Mouse (Mus musculus) neural tube, embryonic 15.5 days (tissue): Measurements from ENCODE around the gene Tbx19. TPM values are rescaled to one million over a fixed set of nuclear protein-coding genes. Genes with fewer than 3 reads are reported as not detected.
A peak's percentile ranks its signal among the peaks of the same experiment; 100 is the strongest.

ENCODE experiments used
- ATAC-seq: fragments of 200-750 bp; cut with Nextera tagmentation; 2 replicates; pipeline ENCODE4 v1.8.0; 2017; ENCODE audit warnings: mild to moderate bottlenecking, moderate TSS enrichment, moderate library complexity; ENCODE audit not compliant: low FRiP score
- H3K27ac ChIP-seq: fragments of 300-500 bp; sonication (generic); replicated peaks from 2 replicates; pipeline ENCODE4 v1.5.1; 2015; ENCODE audit warnings: mild to moderate bottlenecking, inconsistent platforms
- H3K27me3 ChIP-seq: fragments of 300-500 bp; sonication (generic); replicated peaks from 2 replicates; pipeline ENCODE4 v1.6.1; 2015; ENCODE audit warnings: inconsistent platforms
- H3K36me3 ChIP-seq: fragments of 300-500 bp; sonication (generic); 2 replicates; pipeline ENCODE4 v1.6.1; 2015; ENCODE audit warnings: inconsistent platforms
- H3K4me1 ChIP-seq: fragments of 300-500 bp; sonication (generic); 2 replicates; pipeline ENCODE4 v1.6.1; 2015; ENCODE audit warnings: inconsistent platforms
- H3K4me2 ChIP-seq: fragments of 300-500 bp; sonication (generic); 2 replicates; pipeline ENCODE4 v1.6.1; 2015; ENCODE audit warnings: inconsistent platforms, mild to moderate bottlenecking, moderate library complexity
- H3K4me3 ChIP-seq: fragments of 300-500 bp; sonication (generic); replicated peaks from 2 replicates; pipeline ENCODE4 v1.5.1; 2015; ENCODE audit warnings: mild to moderate bottlenecking, inconsistent platforms
- H3K9ac ChIP-seq: fragments of 300-500 bp; sonication (generic); replicated peaks from 2 replicates; pipeline ENCODE4 v1.6.1; 2015; ENCODE audit warnings: mild to moderate bottlenecking, inconsistent platforms
- H3K9me3 ChIP-seq: fragments of 300-500 bp; sonication (generic); replicated peaks from 2 replicates; pipeline ENCODE4 v1.6.1; 2016; ENCODE audit warnings: inconsistent platforms
- WGBS: fragments of 180-500 bp; shearing (Covaris S2); methylation state at CpG from one replicate; pipeline ENCODE4 v1.1.7; 2015; ENCODE audit warnings: mixed read lengths; 5-methylcytosine and 5-hydroxymethylcytosine counted together
- polyA plus RNA-seq: library from polyadenylated mRNA; unstranded; fragments of >200 nt; fragmentation: Nextera tagmentation; extraction: Ambion mirVana; gene quantifications from 2 replicates; pipeline ENCODE4 v1.2.1, GENCODE M21; 2015

Gene Tbx19
- polyA plus RNA-seq, 1 experiment from 2014 or later = not detected

DNA sequence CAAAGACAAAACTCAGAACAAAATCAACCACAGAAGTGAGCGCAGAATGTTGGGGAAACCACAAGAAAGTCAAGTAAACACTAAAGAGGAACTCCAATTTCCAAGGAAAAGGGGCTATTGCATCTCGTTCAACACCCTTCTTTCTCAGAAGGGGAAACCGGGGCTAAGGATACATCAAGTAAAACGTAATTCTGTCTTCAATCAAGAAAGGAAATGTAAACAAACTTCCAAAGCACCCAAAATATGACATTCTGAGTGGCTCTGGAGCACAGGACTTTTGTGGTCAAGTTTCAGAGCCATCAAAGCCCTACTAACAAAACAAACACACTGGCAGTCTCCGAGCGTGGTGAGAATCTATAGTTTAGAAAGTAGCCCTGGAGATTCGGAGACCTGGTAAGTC is 32.9 kb upstream of the Tbx19 start:
- H3K27me3 ChIP-seq = 0 out of 2 replicates have a peak, but pooled peaks cover 5% of the 10 kb centered on the region
- H3K9me3 ChIP-seq = no peaks in the 10 kb centered on the region
- H3K27ac ChIP-seq = peak overlapping the region; percentile 46; the same call in 1 of the 2 replicates
- 26% methylated on average over 7 of the region's 7 CpGs for WGBS
- peak overlapping the region; percentile 98 for H3K4me2 ChIP-seq
- peak overlapping the region; percentile 75 for H3K4me3 ChIP-seq
- no peak for ATAC-seq
- peak overlapping the region; percentile 56; the same call in 1 of the 2 replicates for H3K9ac ChIP-seq
- H3K36me3 ChIP-seq = no peaks in the 10 kb centered on the region
- peaks cover 15% of the 10 kb centered on the region for H3K4me1 ChIP-seq

DNA sequence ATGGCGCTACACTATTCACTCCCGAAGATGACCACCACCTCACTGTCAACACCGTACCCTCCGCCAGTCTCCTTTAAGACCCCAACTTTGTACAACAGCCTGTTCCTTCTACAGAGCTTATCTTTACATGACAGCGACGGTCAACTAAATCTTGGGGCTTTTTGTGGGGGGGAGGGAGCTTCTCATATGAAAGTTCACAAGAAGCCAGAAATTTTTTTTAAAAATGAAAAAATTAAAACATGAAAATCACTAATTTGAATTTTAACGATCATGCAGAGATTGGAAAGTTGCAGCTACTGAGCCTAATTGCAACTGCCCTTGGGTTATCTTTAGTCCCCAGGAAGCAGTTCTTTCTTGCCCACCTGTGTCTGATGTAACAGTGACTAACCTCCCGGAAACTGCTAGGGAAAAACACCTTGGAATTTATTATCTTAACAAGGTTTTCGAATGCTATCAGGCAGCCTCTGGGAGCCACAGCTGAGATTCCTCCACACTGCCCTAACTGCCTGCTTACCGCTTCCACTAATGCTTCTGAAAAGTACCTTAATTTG is 32.2 kb upstream of the Tbx19 start:
- Histone ChIP-seq H3K9me3 (no peaks in the 10 kb centered on the region), H3K4me2 (peak overlapping the region; percentile 98; the same call in 1 of the 2 replicates), H3K27me3 (0 out of 2 replicates have a peak, but pooled peaks cover 5% of the 10 kb centered on the region), H3K36me3 (no peaks in the 10 kb centered on the region), H3K27ac (no peak overlapping the region), H3K9ac (no peak overlapping the region), H3K4me1 (peaks cover 15% of the 10 kb centered on the region), H3K4me3 (0 out of 2 replicates have a peak overlapping the region, but pooled peaks have one; percentile 75)
- ATAC-seq = no peak
- WGBS = 82% methylated on average over 10 of the region's 10 CpGs

DNA sequence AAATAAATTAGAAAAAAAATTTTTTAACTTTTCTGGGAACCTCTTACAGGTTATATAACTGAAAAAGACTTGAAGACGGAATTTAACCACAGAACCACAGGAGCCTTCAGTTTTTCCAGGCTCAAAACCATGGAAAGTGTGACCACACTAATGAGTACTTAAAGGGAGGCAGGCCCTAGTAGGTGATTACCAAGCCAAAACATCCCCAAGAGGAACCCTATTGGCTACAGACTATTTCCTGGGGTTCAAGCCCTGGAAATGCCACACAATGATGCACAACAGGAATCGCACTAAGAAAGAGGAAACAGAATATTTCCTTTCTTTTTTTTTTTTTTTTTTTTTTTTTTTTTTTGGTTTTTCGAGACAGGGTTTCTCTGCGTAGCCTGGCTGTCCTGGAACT is 31.5 kb upstream of the Tbx19 start:
- 83% methylated on average over 4 of the region's 4 CpGs for WGBS
- Histone ChIP-seq H3K4me1 (peaks cover 20% of the 10 kb centered on the region), H3K9ac (no peak overlapping the region), H3K36me3 (no peaks in the 10 kb centered on the region), H3K4me2 (no peak overlapping the region), H3K9me3 (no peaks in the 10 kb centered on the region), H3K4me3 (no peak overlapping the region), H3K27ac (no peak overlapping the region), H3K27me3 (0 out of 2 replicates have a peak, but pooled peaks cover 5% of the 10 kb centered on the region)
- ATAC-seq = no peak

DNA sequence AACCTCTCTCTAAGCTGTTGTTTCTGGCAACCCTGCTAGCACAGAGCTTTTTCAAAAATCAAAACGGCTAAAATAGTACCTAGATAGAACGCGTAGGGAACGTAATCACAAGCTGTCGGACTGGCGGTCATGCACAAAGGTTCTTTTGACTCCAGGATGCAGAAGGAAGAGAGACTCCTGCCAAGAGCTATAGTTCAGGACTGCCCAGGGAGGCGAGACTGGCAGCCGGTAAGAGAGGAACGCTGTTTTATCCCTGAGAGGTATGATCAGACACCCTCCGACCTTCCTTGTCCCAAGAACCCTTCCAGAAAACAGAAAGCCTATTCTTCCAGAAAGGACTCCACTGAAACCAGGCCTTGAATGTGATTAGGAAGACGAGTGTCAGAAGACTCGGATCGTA is 31.0 kb upstream of the Tbx19 start:
- Histone ChIP-seq H3K4me1 (peaks cover 20% of the 10 kb centered on the region), H3K9me3 (no peaks in the 10 kb centered on the region), H3K27ac (no peak overlapping the region), H3K4me2 (no peak overlapping the region; the same call in 1 of the 2 replicates), H3K9ac (no peak overlapping the region), H3K36me3 (no peaks in the 10 kb centered on the region), H3K4me3 (no peak overlapping the region), H3K27me3 (0 out of 2 replicates have a peak, but pooled peaks cover 5% of the 10 kb centered on the region)
- no peak for ATAC-seq
- 65% methylated on average over 13 of the region's 13 CpGs for WGBS

DNA sequence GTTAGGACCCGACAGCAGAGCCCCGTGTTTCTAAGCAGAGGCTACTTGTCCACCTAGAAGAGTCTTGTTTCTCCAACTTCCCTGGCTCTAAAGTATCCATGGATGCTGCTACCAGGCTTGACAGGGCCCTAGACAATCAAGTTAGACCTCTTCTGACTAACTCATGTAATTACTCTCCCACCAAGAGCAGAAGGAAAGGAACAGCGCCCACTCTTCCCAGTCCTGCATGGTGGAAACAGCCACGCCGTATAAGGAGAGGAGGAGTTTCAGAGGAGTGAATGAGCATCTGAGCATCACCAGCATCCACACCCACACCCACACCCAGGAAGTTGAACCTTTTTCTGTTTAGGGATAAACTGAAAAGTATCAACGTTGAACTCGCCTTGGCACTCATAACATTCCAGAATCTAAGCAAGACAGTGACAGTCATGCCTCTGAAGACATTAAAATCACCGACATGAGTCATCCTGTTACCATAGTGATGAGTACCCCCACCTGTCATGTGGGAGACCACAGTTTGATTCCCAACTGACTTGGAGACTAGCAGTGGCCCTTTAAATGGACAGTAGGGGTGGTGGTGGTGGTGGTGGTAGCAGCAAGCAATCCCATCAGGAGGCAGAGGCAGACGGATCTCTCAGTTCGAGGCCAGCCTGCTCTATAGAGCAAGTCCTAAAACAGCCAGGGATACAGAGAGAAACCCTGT is 30.1 kb upstream of the Tbx19 start:
- no peak overlapping the region for H3K4me2 ChIP-seq
- no peak overlapping the region for H3K27ac ChIP-seq
- no peaks in the 10 kb centered on the region for H3K9me3 ChIP-seq
- H3K4me1 ChIP-seq = peaks cover 20% of the 10 kb centered on the region
- ATAC-seq = no peak
- no peaks in the 10 kb centered on the region for H3K36me3 ChIP-seq
- 0 out of 2 replicates have a peak, but pooled peaks cover 5% of the 10 kb centered on the region for H3K27me3 ChIP-seq
- no peak overlapping the region for H3K9ac ChIP-seq
- WGBS = 91% methylated on average over 10 of the region's 10 CpGs
- H3K4me3 ChIP-seq = no peak overlapping the region

DNA sequence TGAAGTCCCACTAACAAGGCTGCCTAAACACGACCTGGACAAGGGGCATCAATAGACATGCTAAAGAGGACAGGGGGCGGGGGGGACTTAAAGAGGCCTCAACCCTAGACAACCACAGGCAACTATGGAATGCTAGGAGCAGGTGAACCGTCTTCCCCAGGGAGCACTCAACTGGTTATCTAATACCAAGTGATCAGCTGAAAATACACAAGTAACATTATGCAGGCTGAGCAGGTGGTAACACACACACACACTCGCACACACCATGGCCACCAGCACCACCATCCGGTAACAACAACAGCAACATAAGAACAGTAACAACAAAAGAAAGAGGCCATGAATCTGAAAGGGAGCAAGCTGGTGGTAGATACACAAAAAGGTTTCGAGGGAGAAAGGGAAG is 29.5 kb upstream of the Tbx19 start:
- Histone ChIP-seq H3K27me3 (0 out of 2 replicates have a peak, but pooled peaks cover 5% of the 10 kb centered on the region), H3K4me2 (no peak overlapping the region), H3K4me1 (peaks cover 19% of the 10 kb centered on the region), H3K27ac (no peak overlapping the region), H3K9me3 (no peaks in the 10 kb centered on the region), H3K4me3 (no peak overlapping the region), H3K9ac (no peak overlapping the region), H3K36me3 (no peaks in the 10 kb centered on the region)
- no peak for ATAC-seq
- WGBS = 82% methylated on average over 6 of the region's 6 CpGs

DNA sequence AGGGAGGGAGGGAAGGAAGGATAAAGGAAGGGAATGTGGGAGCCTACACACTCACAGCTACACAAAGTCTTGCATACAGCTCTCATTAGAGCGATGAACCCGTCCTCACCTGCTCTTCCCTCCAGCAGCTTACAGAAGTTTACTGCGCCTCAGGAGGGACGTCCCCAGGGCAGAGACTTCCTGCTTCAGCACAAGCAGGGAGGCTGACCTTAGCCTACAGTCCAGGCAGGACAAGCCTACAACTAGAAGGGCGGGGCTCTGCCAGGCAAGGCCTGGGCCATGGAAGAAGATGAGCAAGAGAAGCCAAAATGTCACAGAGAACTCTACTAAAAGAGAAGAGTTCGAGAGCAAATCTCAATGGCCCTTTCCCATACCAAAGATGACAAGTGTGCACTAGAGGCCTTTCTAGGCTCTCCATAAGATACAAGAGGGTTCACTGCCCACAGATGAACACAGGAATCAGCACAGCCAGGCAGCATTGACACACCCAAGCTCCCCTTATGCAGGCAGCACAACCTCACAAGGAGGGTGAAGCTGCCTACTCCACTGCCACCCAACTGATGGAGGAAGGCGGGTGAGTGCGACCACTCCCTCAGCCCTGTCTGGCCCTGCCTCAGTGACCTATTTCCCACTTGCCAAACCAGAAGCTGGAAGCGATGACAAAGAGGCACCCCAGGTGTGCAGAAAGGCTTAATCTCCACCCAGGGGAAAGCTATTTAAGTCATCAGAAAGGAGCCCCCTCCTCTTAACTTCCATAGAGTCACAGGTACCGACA is 28.4 kb upstream of the Tbx19 start:
- Histone ChIP-seq H3K9me3 (no peaks in the 10 kb centered on the region), H3K36me3 (no peaks in the 10 kb centered on the region), H3K4me2 (no peak overlapping the region), H3K27ac (no peak overlapping the region), H3K9ac (no peak overlapping the region), H3K4me1 (peaks cover 12% of the 10 kb centered on the region; the same call in 1 of the 2 replicates), H3K27me3 (0 out of 2 replicates have a peak, but pooled peaks cover 3% of the 10 kb centered on the region), H3K4me3 (no peak overlapping the region)
- WGBS = 82% methylated on average over 10 of the region's 10 CpGs
- no peak for ATAC-seq

DNA sequence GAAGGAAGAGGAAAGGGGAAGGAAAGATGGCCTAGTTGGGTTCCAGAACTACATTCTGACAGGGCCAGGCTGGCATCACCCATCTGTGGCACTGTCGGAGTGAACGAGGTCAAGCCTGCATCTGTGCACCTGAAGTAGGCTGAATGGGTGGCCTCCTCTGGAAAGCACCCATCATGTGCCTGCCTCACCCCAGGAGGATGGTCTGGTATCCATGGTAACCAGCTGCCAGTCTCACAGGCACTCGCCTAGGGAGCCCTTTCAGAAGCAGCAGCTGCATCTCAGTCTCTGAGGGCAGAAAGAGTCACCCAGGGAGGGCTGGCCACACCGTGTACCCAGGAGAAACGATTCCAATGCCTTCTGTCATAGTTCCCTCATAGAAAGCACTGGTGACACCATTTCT is 26.8 kb upstream of the Tbx19 start:
- no peak overlapping the region for H3K9ac ChIP-seq
- no peaks in the 10 kb centered on the region for H3K27me3 ChIP-seq
- no peaks in the 10 kb centered on the region for H3K36me3 ChIP-seq
- 42% methylated on average over 5 of the region's 5 CpGs for WGBS
- H3K9me3 ChIP-seq = no peaks in the 10 kb centered on the region
- peaks cover 5% of the 10 kb centered on the region; the same call in 1 of the 2 replicates for H3K4me1 ChIP-seq
- no peak overlapping the region for H3K4me3 ChIP-seq
- no peak overlapping the region for H3K27ac ChIP-seq
- no peak for ATAC-seq
- H3K4me2 ChIP-seq = no peak overlapping the region

DNA sequence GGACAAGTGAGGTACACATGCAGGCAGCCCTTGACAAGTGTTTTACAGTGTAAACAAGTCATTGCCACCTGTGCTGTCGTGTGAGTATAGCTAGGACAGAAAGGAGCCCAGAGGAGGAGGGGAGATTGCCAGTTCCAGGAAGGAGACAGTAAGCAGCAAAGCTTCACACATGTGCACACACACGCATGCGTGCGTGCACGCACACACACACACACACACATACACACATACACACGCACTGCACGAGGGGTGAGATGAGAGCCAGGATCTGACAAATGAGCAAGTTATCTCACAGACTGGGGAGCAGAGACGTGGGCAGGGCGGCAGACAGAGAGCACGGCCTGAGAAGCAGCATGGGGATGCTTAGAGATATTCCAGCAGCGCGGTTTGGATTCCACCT is 25.9 kb upstream of the Tbx19 start:
- Histone ChIP-seq H3K9me3 (no peaks in the 10 kb centered on the region), H3K27me3 (no peaks in the 10 kb centered on the region), H3K36me3 (no peaks in the 10 kb centered on the region), H3K27ac (no peak overlapping the region), H3K4me1 (peaks cover 5% of the 10 kb centered on the region; the same call in 1 of the 2 replicates), H3K4me3 (no peak overlapping the region), H3K4me2 (no peak overlapping the region), H3K9ac (no peak overlapping the region)
- ATAC-seq = no peak
- 86% methylated on average over 12 of the region's 12 CpGs for WGBS

DNA sequence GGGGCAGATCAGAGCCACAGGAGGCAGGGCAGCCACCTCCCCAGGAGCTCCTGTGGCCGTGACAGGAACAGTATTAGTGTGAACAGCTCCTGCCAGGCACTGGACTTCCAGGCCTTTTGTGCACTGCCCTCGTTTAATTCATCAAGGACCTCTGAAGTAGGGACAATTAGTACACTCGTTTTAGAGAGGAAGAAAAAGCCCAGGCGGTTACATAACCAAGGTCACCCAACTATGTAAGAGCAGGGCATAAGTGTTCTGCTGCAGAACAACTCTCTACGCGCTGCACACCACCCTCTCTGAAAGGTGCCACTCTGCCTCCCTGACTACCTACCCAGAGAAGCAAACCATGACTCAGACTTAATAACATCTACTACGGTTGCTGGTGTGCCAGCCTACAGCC is 24.5 kb upstream of the Tbx19 start:
- H3K4me1 ChIP-seq = peaks cover 5% of the 10 kb centered on the region; the same call in 1 of the 2 replicates
- no peak overlapping the region for H3K9ac ChIP-seq
- no peaks in the 10 kb centered on the region for H3K36me3 ChIP-seq
- H3K9me3 ChIP-seq = no peaks in the 10 kb centered on the region
- H3K27me3 ChIP-seq = no peaks in the 10 kb centered on the region
- WGBS = 63% methylated on average over 7 of the region's 7 CpGs
- H3K4me2 ChIP-seq = no peak overlapping the region
- ATAC-seq = no peak
- H3K4me3 ChIP-seq = no peak overlapping the region
- no peak overlapping the region for H3K27ac ChIP-seq

DNA sequence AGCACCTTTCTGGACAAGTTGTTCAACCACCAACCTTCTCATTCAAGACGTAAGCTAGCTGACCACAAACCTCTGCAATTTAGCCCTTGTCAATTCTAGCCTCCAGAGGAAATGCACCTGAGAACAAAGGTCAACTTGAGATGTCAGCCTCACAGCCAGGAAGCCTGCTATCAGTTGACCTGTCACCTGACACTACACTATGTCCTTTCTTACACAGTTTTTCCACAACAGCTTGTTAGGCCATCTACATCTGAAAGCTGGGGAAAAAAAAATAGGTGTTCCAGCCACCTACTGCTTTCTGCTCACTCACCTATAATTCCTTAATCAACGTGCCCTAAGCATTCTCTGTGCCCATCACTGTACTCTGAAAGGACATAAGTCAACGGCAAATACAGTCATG is 23.6 kb upstream of the Tbx19 start:
- ATAC-seq = no peak
- H3K4me2 ChIP-seq = no peak overlapping the region
- no peaks in the 10 kb centered on the region for H3K27me3 ChIP-seq
- no peaks in the 10 kb centered on the region for H3K9me3 ChIP-seq
- no peaks in the 10 kb centered on the region for H3K36me3 ChIP-seq
- WGBS = 91% methylated on average over 3 of the region's 3 CpGs
- no peak overlapping the region for H3K9ac ChIP-seq
- no peak overlapping the region for H3K27ac ChIP-seq
- peaks cover 5% of the 10 kb centered on the region; the same call in 1 of the 2 replicates for H3K4me1 ChIP-seq
- no peak overlapping the region for H3K4me3 ChIP-seq
